Mouse (Mus musculus): ENCODE data around the gene Pitpnc1. TPM values are rescaled to one million over a fixed set of nuclear protein-coding genes. Genes with fewer than 3 reads are reported as not detected.

The Pitpnc1 gene
- polyA plus RNA-seq, 1 experiment from 2014 or later = 20.4 TPM

DNA sequence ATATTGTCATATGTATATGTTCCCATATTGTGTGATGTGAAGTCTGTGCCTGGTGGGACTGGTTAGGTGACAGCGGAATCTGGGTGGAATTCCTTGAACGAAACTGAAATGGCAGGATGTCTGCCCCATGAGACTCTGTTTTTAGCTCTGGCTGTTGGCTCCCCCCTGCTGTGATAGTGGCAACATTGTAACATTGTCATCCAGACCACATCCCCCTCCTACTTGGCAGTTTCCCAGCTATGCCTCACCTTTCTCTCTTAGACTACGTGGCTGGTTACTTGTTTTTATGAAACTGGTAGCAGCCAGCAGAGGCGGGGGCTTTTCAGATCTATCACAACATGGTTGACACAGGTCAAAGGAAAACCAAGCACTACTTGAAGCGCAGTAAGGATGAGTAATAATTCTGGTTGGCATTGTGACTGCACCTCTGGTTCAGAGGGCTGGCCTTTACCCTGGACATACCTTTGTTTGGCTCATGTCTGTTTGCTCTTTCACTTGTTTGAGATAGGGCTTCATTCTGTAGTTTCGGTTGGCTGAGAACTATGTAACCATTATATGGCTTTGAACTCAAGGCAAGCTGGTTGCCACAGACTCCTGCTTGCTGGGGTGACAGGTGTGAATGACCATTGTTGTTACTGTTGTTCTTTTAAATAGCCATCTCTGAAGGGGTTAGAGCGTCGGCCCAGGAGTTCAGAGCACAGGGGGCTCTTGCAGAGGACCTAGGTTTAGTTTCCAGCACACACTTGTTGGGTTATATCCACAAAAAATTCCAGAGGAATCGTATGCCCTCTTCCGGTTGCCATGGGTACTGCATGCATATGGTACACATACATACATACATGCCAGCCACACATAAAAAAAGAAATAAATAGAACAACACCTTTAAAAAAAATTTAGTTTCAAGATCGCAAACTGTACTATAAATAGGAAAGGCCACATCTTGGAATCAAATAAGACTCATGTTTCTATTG is 183.0 kb downstream of the Pitpnc1 start:
- WGBS = 89% methylated on average over 11 of the region's 11 CpGs
- no peaks in the 10 kb centered on the region for H3K9me3 ChIP-seq (replicated peaks)
- H3K4me1 ChIP-seq = no peaks in the 10 kb centered on the region
- H3K27me3 ChIP-seq (ENCODE audit: low read depth, poor library complexity, severe bottlenecking) = no peaks in the 10 kb centered on the region
- H3K27ac ChIP-seq (replicated peaks) = no peak overlapping the region
- no peak for DNase-seq (ENCODE audit: low spot score)
- peaks cover 22% of the 10 kb centered on the region for H3K36me3 ChIP-seq
- no peak overlapping the region for H3K4me3 ChIP-seq

GRCm38 (mm10) chr11:107285731-107286130 is 184.8 kb downstream of the Pitpnc1 start:
- no peak for DNase-seq (ENCODE audit: low spot score)
- Histone ChIP-seq H3K9me3 (replicated peaks) (no peaks in the 10 kb centered on the region), H3K4me1 (peaks cover 9% of the 10 kb centered on the region), H3K27me3 (ENCODE audit: low read depth, poor library complexity, severe bottlenecking) (no peaks in the 10 kb centered on the region), H3K27ac (replicated peaks) (no peak overlapping the region), H3K36me3 (peaks cover 19% of the 10 kb centered on the region), H3K4me3 (no peak overlapping the region)
- 84% methylated on average over 7 of the region's 7 CpGs for WGBS

DNA sequence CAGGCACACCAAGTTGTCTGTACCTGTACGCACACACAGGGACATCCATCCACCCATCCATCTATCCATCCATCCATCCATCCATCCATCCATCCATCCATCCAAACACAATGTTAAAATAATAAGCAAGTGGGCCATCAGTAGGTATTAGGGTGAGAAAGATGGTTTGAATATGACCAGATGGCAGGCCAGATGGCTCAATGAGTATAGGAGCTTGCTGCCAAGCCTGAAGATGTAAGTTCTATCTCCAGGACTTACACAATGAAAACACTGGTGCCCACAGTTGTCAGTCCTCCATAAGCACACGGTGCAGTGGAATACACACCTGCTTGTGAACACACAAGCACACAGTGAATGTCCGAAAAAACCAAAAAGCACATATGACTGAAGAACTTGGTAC is 186.9 kb downstream of the Pitpnc1 start:
- 0 out of 2 replicates have a peak, but pooled peaks cover 5% of the 10 kb centered on the region for H3K36me3 ChIP-seq
- H3K27me3 ChIP-seq (ENCODE audit: low read depth, poor library complexity, severe bottlenecking) = no peaks in the 10 kb centered on the region
- no peaks in the 10 kb centered on the region for H3K9me3 ChIP-seq (replicated peaks)
- DNase-seq (ENCODE audit: low spot score) = no peak
- H3K4me1 ChIP-seq = peaks cover 30% of the 10 kb centered on the region
- H3K4me3 ChIP-seq = no peak overlapping the region
- WGBS = 93% methylated on average over 3 of the region's 3 CpGs
- H3K27ac ChIP-seq (replicated peaks) = no peak overlapping the region

DNA sequence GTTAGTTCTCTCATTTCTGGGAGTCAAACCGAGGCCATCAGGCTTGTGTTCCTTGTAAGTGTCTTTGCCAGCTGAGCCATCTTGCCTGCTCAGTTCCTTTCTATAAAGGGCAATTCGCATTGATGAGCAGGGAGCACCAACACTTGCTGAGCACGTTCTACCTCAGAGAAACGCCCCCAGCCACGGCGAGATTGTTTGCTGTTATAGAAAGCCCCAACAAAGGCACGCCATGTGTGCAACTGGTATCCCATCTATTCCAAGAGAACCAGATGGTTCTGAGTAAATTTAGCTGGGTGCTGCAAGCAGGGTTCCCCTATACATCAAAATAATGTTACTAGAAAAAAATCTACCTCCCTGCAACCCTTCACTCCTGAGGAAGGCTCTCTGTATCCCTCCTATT is 188.0 kb downstream of the Pitpnc1 start:
- 90% methylated on average over 7 of the region's 7 CpGs for WGBS
- DNase-seq (ENCODE audit: low spot score) = no peak

GRCm38 (mm10) chr11:107279258-107279657 is 191.2 kb downstream of the Pitpnc1 start:
- Histone ChIP-seq H3K27me3 (ENCODE audit: low read depth, poor library complexity, severe bottlenecking) (no peaks in the 10 kb centered on the region), H3K9me3 (replicated peaks) (no peaks in the 10 kb centered on the region), H3K27ac (replicated peaks) (peak overlapping the region; percentile 67; the same call in 1 of the 2 replicates), H3K4me3 (no peak overlapping the region), H3K36me3 (no peaks in the 10 kb centered on the region), H3K4me1 (peaks cover 58% of the 10 kb centered on the region)
- DNase-seq (ENCODE audit: low spot score) = peak; percentile 18
- 17% methylated on average over 8 of the region's 8 CpGs for WGBS

More for the DNA sequence above, 188.0 kb downstream of the Pitpnc1 start:
- H3K4me1 ChIP-seq = peaks cover 30% of the 10 kb centered on the region
- H3K9me3 ChIP-seq (replicated peaks) = no peaks in the 10 kb centered on the region
- no peak overlapping the region for H3K4me3 ChIP-seq
- H3K36me3 ChIP-seq = 0 out of 2 replicates have a peak, but pooled peaks cover 1% of the 10 kb centered on the region
- H3K27me3 ChIP-seq (ENCODE audit: low read depth, poor library complexity, severe bottlenecking) = no peaks in the 10 kb centered on the region
- no peak overlapping the region for H3K27ac ChIP-seq (replicated peaks)

DNA sequence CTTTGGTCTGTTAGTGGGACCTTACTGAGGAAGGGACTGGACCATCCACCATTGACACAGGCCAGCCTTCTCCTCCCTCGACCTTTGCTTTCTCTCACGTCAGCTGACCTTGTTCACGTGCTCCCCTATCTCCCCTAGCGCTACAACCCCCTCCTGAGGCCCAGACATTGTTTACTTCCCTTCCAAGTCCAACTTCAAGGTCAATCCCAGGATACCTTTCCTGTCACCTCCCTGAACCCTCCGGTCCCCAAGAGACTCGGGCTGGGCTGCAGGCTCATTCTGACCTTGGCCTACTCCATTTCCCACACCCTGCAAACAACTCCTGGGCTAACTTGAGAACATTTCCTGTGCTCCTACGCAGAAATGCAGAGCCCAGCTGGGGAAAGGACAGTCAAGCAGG is 193.6 kb downstream of the Pitpnc1 start:
- Histone ChIP-seq H3K36me3 (no peaks in the 10 kb centered on the region), H3K27me3 (ENCODE audit: low read depth, poor library complexity, severe bottlenecking) (no peaks in the 10 kb centered on the region), H3K4me3 (no peak overlapping the region), H3K4me1 (peaks cover 58% of the 10 kb centered on the region), H3K9me3 (replicated peaks) (no peaks in the 10 kb centered on the region), H3K27ac (replicated peaks) (no peak overlapping the region)
- no peak for DNase-seq (ENCODE audit: low spot score)
- 72% methylated on average over 7 of the region's 7 CpGs for WGBS

- 76% methylated on average over 3 of the region's 3 CpGs for WGBS
- Histone ChIP-seq H3K36me3 (no peaks in the 10 kb centered on the region), H3K4me3 (no peak overlapping the region), H3K4me1 (peaks cover 55% of the 10 kb centered on the region), H3K27me3 (ENCODE audit: low read depth, poor library complexity, severe bottlenecking) (no peaks in the 10 kb centered on the region), H3K9me3 (replicated peaks) (no peaks in the 10 kb centered on the region), H3K27ac (replicated peaks) (no peak overlapping the region)
- no peak for DNase-seq (ENCODE audit: low spot score)
These were observed 194.2 kb downstream of the Pitpnc1 start for GRCm38 (mm10) chr11:107276337-107276736.

DNA sequence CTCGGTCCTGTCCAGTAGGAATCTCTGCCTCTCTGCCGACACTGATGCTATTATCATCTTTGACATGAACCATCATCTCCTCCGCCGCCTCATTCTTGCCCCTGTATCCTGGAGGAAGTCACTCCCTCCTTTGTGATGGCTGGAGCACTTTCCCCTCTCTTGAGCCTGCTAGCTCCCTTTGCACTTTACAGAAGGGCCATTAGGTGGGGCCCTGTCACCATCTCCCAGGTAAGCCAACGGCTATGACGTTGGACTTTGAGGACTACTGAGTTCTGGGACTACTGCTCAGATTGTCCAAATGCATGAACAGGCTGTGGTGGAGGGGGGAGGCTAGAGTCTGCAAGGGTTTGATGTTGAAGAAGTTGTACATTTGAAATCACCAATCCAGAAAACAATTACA is 194.6 kb downstream of the Pitpnc1 start:
- H3K4me1 ChIP-seq = peaks cover 51% of the 10 kb centered on the region
- H3K27ac ChIP-seq (replicated peaks) = no peak overlapping the region
- 41% methylated on average over 6 of the region's 6 CpGs for WGBS
- no peak overlapping the region for H3K4me3 ChIP-seq
- peak; percentile 46 for DNase-seq (ENCODE audit: low spot score)
- no peaks in the 10 kb centered on the region for H3K27me3 ChIP-seq (ENCODE audit: low read depth, poor library complexity, severe bottlenecking)
- H3K9me3 ChIP-seq (replicated peaks) = no peaks in the 10 kb centered on the region
- H3K36me3 ChIP-seq = no peaks in the 10 kb centered on the region

DNA sequence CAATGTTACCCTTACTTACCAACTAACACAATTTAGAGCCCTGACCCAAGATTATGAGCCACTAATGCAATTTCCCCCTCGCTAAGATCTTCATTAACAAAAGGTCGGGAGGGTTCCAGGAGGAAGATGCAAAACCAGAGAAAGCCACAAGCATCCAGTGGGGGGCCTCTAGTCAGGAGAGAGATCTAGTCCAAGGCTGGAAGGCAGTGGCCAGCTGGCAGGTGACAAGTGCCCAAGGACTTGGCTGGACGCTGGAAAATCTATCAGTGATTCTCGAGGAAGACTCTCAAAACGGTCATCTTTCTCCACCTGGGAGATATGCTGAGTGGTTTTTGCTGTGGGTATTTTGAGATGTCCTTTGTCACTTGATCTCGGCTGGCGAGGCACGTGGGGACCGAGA is 196.3 kb downstream of the Pitpnc1 start:
- Histone ChIP-seq H3K36me3 (peaks cover 2% of the 10 kb centered on the region; the same call in 1 of the 2 replicates), H3K4me1 (peaks cover 34% of the 10 kb centered on the region), H3K9me3 (replicated peaks) (no peaks in the 10 kb centered on the region), H3K27me3 (ENCODE audit: low read depth, poor library complexity, severe bottlenecking) (no peaks in the 10 kb centered on the region), H3K27ac (replicated peaks) (no peak overlapping the region), H3K4me3 (no peak overlapping the region)
- WGBS = 84% methylated on average over 9 of the region's 9 CpGs
- no peak for DNase-seq (ENCODE audit: low spot score)

GRCm38 (mm10) chr11:107272351-107272975 is 198.0 kb downstream of the Pitpnc1 start:
- H3K27me3 ChIP-seq (ENCODE audit: low read depth, poor library complexity, severe bottlenecking) = no peaks in the 10 kb centered on the region

DNA sequence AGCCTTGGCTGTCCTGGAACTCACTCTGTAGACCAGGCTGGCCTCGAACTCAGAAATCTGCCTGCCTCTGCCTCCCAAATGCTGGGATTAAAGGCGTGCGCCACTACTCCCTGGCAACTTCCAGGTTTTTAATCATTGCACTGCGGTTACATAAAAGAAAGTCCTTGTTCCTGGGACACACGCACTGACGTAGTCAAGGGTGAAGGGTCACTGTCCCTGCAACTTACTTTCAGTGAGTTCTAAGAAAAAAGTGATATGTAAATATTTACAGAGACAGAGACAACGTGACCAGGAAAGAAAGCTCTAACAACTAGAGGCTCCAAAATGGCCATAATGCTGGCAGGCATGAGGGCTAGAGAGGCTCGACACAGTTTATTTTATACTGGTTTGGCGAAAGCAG is 199.9 kb downstream of the Pitpnc1 start:
- peaks cover 8% of the 10 kb centered on the region for H3K9me3 ChIP-seq (replicated peaks)
- no peak overlapping the region for H3K4me3 ChIP-seq
- no peak for DNase-seq (ENCODE audit: low spot score)
- WGBS = 93% methylated on average over 9 of the region's 9 CpGs
- peaks cover 8% of the 10 kb centered on the region for H3K4me1 ChIP-seq
- H3K27ac ChIP-seq (replicated peaks) = no peak overlapping the region
- peaks cover 14% of the 10 kb centered on the region for H3K36me3 ChIP-seq
- H3K27me3 ChIP-seq (ENCODE audit: low read depth, poor library complexity, severe bottlenecking) = no peaks in the 10 kb centered on the region

More at GRCm38 (mm10) chr11:107272351-107272975, 198.0 kb downstream of the Pitpnc1 start:
- Histone ChIP-seq H3K36me3 (peaks cover 14% of the 10 kb centered on the region), H3K27ac (replicated peaks) (no peak overlapping the region), H3K9me3 (replicated peaks) (peaks cover 8% of the 10 kb centered on the region), H3K4me3 (no peak overlapping the region), H3K4me1 (peaks cover 27% of the 10 kb centered on the region)
- DNase-seq (ENCODE audit: low spot score) = no peak
- 94% methylated on average over 11 of the region's 11 CpGs for WGBS

DNA sequence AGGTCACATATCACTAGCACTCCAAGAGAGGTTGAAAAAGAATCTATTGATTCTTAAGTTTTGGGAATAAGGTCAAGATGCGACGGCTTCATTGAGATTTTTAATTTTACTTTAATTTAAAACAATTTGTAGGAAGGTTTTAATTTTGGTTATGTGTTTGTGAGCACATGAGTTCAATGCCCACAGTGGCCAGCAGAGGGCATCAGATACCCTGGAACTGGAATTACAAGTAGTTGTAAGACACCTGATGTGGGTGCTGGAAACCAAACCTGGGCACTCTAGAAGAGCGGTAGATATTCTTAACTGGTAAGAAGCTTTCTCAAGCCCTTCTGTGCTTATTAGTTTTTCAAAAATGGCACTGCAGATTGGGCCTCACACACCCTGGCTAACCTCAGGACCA is 203.0 kb downstream of the Pitpnc1 start:
- H3K4me1 ChIP-seq = peaks cover 15% of the 10 kb centered on the region; the same call in 1 of the 2 replicates
- H3K36me3 ChIP-seq = peaks cover 14% of the 10 kb centered on the region
- H3K4me3 ChIP-seq = no peak overlapping the region
- H3K9me3 ChIP-seq (replicated peaks) = peaks cover 8% of the 10 kb centered on the region
- H3K27ac ChIP-seq (replicated peaks) = no peak overlapping the region
- H3K27me3 ChIP-seq (ENCODE audit: low read depth, poor library complexity, severe bottlenecking) = no peaks in the 10 kb centered on the region
- DNase-seq (ENCODE audit: low spot score) = no peak
- 96% methylated on average over 3 of the region's 3 CpGs for WGBS

- Histone ChIP-seq H3K4me3 (no peak overlapping the region), H3K36me3 (peaks cover 14% of the 10 kb centered on the region), H3K4me1 (peaks cover 15% of the 10 kb centered on the region; the same call in 1 of the 2 replicates), H3K27me3 (ENCODE audit: low read depth, poor library complexity, severe bottlenecking) (no peaks in the 10 kb centered on the region), H3K27ac (replicated peaks) (no peak overlapping the region), H3K9me3 (replicated peaks) (peaks cover 8% of the 10 kb centered on the region)
- DNase-seq (ENCODE audit: low spot score) = no peak
- WGBS = 93% methylated on average over 4 of the region's 4 CpGs
These were observed 204.6 kb downstream of the Pitpnc1 start for GRCm38 (mm10) chr11:107265861-107266260.
